Mouse (Mus musculus): ENCODE measurements at regions not wholly inside any gene's neighbourhood (a gene's known extent, or its start where the extent isn't known, plus 50 kb on each side); places are given as distances from the start of the nearest gene placed in this dataset.
A peak's percentile ranks its signal among the peaks of the same experiment; 100 is the strongest.

DNA sequence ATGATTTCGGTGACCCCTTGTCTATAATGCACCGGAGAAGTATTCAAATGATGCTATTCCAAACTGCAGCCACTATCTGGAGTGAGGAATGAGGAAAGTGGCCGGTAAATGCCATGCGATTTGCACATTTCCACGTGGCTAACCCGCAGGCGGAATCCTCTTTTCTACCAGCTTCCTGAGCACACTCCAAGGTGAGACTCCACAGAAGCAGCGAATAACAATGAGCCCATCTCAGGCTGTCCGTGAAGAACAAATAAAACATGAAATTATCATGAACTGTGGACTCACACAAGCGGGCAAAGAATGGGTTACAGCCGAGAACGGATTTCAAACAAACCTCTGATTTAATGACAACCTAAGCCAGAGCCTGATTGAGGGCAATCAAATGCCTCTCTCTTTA lies 279.7 kb upstream of the Sash1 start:
- DNase-seq: peak in 1 of 2 experiments; percentile 5

DNA sequence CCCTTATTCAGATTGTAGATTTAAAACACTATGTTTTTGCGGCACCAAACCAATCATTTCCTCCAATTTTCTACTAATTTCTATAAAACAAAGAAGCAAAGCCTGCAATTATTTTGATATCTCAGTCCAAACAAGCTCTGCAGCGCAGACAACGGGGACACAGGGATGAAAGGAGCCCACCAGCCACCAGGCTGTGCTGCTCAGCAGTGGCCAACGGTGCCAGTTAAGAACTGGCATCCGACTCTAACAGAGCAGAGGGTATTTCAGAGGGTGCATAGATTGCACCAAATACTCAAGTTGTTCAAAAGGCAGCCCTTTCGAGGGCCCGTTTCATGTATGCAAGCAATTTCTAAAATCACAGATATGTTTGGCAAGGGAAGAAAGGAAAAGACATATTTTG lies 278.5 kb upstream of the Sash1 start:
- DNase-seq: no peak

DNA sequence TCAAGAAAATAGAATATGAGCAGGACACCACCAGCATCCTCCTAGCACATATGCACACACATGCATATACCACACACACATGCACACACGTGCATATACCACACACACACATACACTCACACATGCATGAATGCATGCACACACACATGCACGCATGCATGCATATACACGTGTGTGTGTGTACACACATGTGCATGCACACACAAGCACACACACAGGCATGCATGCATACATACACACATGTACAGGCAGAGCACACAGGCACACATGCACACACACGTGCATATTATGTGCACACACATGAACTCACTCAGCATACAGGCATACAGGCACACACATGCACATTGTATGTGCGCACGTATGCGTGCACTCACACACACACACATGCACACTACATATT lies 275.7 kb upstream of the Sash1 start:
- DNase-seq: no peak

DNA sequence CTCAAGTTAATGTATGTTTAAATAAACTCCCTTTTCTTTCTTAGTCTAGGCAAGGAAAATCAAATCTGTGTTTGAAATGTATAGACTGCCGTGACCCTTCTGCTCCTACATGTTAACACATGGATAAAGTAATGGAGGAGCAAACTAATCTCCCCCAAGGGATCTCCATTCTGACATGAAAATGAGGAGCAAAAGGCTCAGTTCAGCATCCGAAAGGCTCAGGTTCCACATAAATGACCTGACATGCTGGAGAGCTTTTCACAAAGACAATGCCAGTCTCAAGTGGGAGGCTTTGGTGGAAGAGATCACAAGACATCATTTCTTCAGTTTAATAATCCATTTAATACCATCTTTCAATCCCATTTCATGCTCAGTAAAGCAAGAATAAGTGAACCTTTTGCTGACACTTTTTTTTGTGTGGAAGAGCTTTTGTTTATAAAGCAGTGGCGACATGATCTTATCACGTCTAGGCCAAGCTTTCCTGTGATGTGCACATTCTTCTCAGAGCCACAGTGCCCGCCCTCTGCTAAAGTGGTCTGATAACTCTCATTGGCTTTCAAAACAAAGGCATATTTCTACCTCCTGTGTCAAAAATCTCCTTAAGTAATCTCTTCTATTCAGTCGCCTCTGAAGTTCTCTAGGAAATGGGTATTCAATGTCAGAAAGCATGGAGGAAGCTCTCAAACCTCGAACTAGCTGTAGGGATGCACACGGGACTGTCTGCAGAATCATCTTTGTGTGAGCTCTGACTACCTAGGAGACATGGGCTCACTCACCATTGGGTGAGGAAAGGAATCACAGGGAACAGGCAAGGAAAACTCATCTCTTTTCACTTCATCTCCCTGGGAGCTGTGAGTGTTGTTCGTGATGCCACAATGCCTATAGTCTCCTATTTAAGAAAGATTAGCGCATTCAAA lies 271.7 kb upstream of the Sash1 start:
- DNase-seq: no peak

DNA sequence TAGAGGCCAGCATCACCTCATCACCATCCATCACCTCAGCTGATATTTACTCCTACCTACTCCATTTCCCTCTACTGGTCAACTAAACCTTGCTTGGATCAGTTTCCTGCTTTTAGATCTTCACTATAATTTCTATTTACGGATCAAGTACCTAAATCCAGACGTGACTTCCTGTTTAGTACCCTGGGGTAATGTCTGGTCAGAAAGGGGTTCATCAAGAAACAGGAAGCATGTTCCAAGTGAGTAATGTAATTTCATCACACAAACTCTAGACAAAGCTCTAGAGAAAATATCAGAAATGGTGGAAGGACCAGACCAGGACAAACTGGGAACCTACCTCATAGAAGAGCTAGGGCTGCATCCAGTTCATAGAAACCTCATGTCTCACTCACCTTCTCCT lies 250.2 kb upstream of the Sash1 start:
- no peak for DNase-seq

DNA sequence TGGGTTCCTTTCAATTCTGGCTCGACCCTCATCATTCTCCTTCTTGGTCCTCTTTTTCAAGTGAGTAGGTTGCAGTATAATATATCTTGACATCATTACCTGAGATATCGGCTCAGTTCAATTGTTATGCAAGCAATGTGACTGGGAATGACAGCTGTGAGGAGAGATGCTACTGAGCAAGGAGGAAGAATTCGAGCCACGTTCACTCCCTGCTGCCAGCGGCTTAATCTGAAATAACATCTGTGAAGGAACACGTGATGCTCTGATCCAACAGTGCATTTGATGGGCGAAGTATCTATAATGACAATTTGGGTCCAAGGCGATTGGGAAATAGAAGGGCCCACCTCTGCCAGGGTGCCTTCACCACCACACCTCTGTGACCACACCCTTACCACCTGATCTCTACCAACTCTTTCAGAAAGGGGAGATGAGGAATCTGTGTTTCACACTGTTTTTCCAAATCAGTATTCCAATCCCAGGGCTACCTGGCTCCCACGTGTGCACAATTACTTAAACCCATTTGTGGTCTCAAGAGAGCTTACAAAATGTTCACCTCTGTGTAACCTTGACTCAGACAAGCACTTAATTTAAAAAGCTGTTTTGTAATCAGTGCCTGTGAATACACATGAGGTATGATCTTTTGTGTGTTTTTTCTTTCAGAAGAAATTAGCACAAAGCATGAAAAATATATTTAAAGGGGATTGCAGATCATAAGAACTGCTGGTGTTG lies 248.6 kb upstream of the Sash1 start:
- no peak for DNase-seq

DNA sequence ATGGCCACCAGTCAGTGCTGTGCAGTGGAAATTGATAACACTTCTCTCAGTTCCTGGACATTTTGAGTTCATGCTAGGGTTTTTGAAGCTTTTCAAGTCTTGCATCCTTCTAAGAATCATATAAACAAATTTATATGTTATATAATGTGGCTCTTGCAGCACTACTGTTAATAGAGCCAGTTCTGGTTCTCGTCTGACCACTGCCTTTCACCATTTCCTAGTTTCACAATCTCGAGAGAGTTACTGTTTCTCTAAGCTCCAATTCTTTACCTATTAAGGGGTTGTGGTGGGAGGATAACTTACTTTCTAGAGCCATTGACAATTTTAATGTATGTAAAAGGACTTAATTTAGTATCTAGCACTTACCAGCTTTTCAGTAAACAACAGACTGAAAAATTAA lies 244.2 kb upstream of the Sash1 start:
- no peak for DNase-seq

DNA sequence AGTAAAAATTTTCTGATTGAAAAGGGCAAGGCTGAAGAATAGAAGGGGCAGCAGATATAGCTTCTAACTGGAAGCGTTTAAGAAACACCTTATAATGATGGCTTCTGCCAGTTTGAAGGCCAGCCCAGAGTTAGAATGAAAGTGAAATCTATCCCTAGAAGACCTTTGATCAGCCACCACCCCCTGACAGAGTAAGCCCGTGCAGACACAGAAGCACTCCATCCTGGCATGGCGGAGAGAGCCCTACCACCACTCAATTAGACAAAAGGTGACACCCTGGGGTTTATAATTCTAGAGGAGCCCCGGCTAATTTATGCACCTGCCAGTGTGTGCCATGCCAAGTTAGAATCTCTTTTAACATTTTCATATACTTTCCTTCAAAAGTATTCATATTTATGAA lies 233.4 kb upstream of the Sash1 start:
- DNase-seq: no peak

DNA sequence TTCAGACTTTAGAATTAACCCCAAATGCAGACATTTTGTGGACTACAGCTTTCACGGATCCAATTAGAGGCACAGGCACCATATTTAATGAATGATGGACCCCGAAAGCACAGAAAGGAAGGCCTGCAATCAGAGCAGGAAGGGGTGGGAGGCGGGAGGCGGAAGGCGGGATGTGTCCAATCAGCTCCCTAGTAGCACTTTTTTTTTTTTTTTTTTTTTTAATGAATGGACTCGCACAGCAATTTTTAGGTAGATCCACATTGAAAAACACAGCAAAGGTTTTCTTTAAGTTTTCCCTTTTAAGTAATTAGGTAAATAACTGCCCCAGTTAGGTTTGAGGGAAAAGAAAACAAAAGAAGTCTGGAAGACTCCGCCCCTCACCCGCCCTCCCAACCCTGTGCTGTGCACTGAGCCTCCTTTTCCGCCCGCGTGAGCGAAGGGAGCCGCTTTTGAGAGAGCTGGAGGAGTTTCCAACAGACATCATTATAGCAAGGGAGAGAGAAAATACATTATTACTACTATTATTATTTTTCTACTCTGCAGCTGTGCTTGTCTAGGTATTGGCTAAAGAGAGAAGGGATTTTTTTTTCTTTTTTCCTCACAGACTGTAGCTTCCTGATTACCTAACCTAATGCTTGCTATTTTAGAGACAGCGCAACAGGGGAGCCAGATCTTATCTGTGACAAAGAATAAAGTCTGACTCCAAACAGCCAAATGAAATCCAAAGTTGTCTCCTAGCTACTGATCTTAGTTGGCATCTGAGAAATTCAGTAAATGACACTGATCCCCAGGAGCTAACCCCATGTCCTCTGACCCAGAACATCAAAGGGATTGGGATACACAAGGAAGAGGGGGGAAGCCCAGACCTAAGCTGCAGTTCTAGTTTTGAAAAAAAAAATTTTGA lies 232.0 kb upstream of the Sash1 start:
- DNase-seq: no peak

DNA sequence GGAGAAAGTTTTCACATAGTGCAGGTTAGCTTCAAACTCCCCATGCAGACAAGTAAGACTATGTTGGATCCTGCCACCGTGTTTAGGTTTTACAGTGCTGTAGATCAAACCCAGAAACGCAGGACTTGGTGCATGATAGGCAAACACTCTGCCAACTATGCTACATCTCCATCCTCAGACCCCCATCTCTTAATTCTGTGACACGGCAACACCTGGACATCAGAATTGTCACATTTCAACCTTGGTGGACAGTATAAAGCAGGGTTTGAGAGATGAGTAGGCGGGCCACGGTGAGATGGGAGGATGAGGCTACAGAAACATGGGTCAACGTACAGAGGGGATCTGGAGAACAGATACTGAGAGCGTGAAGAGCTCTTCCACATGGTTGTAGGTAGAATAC lies 231.3 kb upstream of the Sash1 start:
- DNase-seq: no peak

DNA sequence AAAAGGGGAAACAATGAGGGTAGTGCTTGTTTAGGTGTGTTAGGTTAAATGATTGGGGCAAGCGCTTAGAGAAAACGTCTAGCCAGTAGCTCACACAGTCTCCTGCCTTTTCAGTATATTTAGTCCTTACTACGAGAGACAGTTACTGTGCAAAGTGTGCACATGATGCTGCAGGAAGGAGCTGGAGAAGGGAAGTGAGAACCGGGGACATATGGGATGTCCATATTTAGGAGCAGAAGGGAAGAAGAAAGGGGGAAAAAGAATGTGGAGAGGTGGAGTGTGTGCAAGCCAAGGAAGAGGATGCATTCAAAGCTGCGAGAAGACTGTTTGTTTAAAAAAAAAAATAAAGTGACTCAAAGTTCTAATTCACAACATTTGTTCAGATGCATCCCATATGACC lies 227.8 kb upstream of the Sash1 start:
- DNase-seq: no peak

DNA sequence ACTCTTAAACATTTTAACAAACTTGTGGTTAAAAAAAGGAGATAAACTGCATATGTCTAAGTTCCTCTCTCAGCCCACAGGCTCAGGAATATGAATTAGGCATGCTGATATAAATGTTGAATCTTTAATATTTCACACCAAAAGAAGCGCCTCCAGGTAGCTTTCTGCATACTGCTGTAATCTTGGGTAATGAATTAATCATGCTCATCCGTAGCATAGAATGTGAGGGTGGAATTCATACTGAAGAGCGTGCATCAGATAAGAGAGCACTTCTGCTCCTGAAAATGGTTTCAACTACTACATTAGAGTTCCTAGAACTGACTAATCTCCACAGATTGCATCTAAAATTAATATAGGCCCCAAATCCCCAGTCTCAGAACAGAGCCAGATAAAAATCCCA lies 225.2 kb upstream of the Sash1 start:
- no peak for DNase-seq

DNA sequence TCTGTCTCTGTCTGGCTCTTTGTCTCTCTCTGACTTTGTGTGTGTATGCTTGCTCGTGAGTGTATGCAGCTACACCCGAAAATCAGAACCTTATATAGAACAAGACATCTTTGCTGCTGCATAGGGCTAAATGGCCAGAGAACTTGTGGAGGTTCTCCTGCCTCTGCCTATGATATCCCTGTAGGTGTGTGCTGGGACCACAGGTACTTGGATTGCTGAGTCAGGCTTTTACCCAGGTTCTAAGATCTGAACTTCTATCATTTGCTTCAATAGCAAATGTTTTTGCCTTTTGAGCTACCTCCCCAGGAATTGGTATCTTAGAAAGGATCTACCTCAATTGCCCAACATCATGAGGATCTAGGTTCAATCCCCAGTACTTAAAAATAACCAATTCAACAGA lies 210.3 kb upstream of the Sash1 start:
- DNase-seq: no peak

DNA sequence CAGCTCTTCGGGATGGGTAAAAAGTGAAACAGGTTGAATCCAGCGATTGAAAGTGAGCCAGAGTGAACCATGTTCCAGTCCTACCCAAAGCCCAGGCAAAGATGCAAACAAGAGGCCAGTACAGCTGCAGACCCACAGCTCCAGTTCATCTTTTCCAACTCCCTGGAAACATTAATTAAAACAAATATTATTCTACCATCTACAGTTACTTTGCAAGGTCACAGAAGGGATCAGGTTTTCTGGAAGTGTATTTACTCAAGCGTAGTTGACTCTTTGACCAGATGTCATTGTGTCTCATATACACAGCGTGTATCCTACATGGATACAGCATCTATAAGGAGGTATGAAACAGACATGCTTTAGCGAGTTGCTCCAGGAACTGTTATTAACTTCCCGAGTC lies 209.3 kb upstream of the Sash1 start:
- no peak for DNase-seq

DNA sequence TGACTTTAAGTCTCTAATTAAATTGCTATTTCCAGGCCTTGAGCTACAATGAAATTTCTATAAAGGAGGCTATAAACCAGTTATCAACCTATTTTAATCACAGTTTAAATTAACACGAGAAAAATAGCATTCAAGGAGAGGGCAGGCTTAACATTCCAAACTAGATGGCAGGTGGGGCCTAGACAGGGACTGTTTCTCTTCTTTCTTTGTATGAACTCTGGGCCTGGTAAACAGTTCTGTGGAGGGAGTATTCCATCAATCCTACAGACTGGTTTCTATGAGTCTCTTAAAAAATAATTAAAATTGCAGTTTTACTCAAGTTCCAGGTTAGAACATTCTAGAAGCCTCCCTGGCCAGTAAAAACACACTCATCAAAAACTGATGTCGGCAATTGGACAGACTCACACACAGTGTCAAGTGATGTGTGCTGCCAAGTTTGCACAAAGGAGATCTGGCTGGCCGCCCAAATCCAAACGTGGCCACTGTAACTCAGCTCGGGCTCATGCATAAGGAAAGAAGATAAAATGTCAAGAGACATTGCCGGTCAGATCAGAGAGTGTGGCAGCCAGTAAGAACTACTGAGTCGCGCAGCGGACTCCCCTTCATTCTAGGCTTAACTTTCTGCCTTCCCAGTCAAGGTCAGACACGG lies 206.5 kb upstream of the Sash1 start:
- DNase-seq: no peak

DNA sequence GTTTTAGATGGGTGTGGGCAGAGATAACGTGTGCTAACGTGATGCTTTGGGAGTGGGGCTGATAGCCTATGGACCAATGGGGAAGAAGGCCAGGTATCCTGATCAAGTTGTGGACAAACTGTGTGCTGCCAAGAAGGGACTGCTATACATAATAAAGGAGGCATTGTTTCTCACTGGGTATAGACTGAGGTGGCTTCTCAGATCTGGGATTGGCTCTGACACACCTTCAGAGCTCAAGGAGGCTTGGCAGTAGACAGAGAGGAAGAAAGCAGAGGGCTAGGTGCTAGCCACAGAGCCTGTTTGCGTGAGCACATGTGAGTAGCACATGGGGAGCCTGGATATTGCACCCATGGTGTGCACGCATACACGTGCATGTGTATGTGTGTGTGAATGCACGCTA lies 205.1 kb upstream of the Sash1 start:
- no peak for DNase-seq

DNA sequence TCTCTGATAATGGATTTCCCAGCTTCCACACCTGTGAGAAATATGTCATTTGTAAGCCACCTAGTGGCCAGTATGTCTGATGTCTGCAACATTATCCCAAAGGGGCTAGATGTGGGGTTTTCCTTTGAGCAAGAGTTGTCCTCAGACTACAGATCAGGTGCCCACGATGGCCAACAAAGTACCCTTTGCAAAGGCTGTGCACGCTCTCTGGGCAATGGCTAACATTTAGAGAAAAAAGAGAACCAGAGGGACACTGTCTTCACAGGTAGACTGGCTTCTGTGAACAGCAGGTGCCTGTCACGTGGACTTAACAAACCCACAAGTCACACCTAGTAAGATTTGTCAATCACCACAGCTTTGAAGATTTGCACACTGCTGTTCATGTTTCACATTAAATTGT lies 202.0 kb upstream of the Sash1 start:
- DNase-seq: no peak

DNA sequence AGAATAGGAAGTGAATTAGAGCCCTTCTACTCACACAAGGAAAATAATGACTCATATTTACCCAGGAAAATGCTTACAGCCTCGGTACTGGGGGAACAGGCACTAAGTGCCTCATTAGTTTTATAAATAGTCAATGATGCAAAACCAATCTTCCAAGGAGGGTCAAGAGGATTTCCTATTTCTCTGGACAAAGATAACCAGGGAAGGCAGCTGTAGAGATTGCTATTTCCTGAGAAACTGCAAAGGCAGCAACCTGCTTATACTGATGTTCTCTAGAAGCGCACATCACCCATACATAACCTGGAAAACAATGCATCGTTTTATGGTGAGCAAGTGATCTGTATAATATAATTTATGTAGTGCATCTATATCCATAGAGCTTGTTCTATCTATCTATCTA lies 201.3 kb upstream of the Sash1 start:
- no peak for DNase-seq

DNA sequence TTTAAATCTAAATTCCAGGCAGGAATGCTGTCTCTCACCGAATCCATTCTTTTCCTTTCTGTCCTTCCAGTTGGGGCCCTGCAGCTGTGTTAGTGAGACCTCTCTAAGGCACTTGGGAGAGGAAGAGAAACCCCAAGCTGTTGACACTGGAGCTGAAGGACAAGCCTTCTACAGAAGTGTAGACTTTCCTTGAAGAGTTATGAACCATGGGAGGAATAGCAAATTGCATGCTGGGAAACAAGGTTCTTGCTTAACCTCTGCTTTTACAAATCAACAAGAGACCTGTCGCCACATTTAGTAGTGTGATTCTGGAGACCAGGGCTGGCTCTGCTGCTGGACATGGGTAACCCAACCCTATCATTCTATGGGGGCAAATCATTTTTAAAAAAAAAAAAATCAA lies 200.8 kb upstream of the Sash1 start:
- no peak for DNase-seq

DNA sequence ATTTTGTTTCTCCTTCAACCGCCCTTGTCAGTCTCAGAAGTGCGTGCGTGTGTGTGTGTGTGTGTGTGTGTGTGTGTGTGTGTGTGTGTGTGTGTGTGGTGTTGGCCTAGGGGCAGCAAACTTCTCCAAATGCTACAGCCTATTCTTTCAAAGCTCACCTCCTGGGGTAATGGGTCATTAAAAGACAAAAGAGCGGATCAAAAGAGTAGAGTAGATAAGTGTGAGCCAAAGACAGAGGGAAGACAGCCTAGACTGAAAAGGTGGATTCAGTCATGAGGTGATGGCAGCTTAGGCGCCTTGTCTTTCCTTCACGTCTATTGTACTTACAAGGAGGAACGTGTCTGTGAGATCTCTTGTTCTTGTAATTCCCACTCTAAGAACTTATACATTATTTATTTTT lies 199.6 kb upstream of the Sash1 start:
- DNase-seq: no peak

DNA sequence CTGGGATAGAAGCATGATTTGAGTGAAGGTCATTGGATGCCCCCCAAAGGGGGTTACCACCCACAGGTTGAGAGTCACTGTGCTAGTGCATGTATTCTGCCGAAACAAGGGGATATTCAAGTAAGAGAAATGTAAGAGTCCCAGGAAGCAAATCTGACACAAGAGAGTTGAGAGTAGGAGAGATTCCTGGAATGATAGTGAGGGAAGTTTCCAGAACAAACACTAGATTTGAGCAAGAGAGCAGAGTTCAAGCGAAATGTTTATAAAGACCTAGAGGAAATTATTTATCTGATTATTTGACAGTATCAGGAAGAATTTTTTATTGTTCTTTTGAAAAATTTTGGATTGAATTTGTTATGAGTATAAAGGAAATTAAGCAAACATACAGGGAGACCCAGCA lies 189.0 kb upstream of the Sash1 start:
- DNase-seq: no peak

DNA sequence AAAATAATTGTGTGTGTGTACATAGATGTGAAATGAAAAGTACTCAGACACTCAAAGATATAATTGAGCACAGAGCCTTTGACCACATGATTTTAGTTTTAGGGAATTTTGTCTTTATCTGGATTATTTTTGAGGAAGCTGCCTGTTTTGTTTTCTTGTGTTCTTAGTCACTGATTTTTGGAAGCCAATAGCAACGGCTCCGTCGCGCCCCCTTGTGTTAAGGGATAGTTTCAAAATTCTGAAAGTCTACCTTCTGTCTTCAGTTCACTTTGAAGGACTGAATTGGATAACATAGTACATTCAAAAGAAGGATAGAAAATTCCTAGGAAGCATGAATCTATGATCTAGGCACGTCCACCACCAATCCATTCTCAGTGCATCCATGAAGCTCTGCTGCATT lies 185.8 kb upstream of the Sash1 start:
- DNase-seq: no peak
